Comparison of ENCODE assay signal across 9 mouse cellular contexts in the genomic region with DNA sequence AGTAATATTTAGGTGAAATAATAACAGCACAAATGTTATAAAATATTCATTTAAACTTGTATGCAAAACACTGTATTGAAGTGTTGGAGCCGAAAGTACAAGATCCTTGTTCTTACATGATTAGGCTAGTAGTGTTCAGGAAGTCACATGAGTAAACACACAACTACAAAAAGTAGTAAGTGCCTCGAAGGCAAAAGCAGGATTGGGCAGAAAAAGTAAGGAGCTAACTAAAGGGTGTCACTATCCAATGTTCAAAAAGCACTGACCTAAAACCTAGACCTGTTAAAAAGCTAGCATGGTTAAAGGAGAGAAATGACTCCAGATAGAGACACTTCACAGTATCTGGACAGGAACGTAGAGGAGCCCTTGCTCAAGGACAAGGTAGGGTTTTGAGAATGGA. TPM values are rescaled to one million over a fixed set of nuclear protein-coding genes. Genes with fewer than 3 reads are reported as not detected.
DNase-seq lines count a peak whose midpoint lies in the region; ATAC-seq and TF ChIP-seq lines count a peak whose summit lies in the region.
"Had no signal": no experiment of that assay in that cellular context is flagged by ENCODE, and none has a peak within 500 bp of the region (broad histone marks: within the 10 kb centered on the region; RNA-seq: fewer than 3 reads in every experiment).

No protein-coding gene starts in this region.

- in situ Hi-C loops in CH12.LX (cut with MboI; ENCODE audit: low pct_ligation_motif_present, low pct_unique_long_range_greater_than_20kb, low sequenced_read_pairs) = no loop called here

- H3K4me3 ChIP-seq in heart, adult 2 months = peak overlapping the region; percentile 84
- H3K4me3 ChIP-seq in CH12.LX (replicated peaks in 1 of 3; ENCODE audit: low read depth in 2 of 3, low read length in 2 of 3, poor library complexity in 1 of 3) = peak overlapping the region; percentile 61 to 93 (median 86)
- peak overlapping the region; percentile 77 for H3K4me3 ChIP-seq in forebrain, embryonic 16.5 days (replicated peaks; ENCODE audit: low read length)
- peak overlapping the region; percentile 82 for H3K4me3 ChIP-seq in liver, postnatal 0 days (ENCODE audit: low read depth, low read length)

- TF ChIP-seq EP300 in heart, adult 2 months (IDR thresholded peaks at IDR 0.05; ENCODE audit: insufficient read depth, low read depth, low read length) = no peak
- no peak; the same call in 1 of the 2 replicates for TF ChIP-seq EP300 in CH12.LX (IDR thresholded peaks at IDR 0.05; ENCODE audit: low read length)
- no peak for TF ChIP-seq EP300 in liver, postnatal 0 days (IDR thresholded peaks at IDR 0.05; ENCODE audit: low read depth)

- H3K9ac ChIP-seq in heart, adult 2 months (ENCODE audit: low read depth, low read length) = no peak overlapping the region
- H3K9ac ChIP-seq in CH12.LX (ENCODE audit: insufficient read depth, low read depth) = peak overlapping the region; percentile 84
- H3K9ac ChIP-seq in forebrain, embryonic 16.5 days (replicated peaks; ENCODE audit: low read depth, low read length) = no peak overlapping the region
- H3K9ac ChIP-seq in liver, postnatal 0 days (replicated peaks) = peak overlapping the region; percentile 78

- dilution Hi-C loops in CH12.LX (cut with MboI; ENCODE audit: extremely low pct_ligation_motif_present, extremely low pct_unique_long_range_greater_than_20kb, low sequenced_read_pairs) = no loop called here

- H3K79me2 ChIP-seq in heart, adult 2 months (replicated peaks; ENCODE audit: control insufficient read depth, insufficient read depth, low read length) = no peaks in the 10 kb centered on the region; the same call in 1 of the 2 replicates
- H3K79me2 ChIP-seq in CH12.LX (replicated peaks; ENCODE audit: control insufficient read depth, extremely low read depth, insufficient read depth, poor library complexity, severe bottlenecking) = peaks cover 36% of the 10 kb centered on the region

- TF ChIP-seq RAD21 in CH12.LX (IDR thresholded peaks at IDR 0.05; ENCODE audit: low read depth, low read length) = no peak

- WGBS in heart, adult 2 months = 16% methylated on average over 3 of the region's 3 CpGs
- 71% methylated on average over 3 of the region's 3 CpGs for WGBS in forebrain, embryonic 16.5 days
- WGBS in liver, postnatal 0 days (ENCODE audit: insufficient replicate concordance) = 25% methylated on average over 3 of the region's 3 CpGs

- peak overlapping the region; percentile 91; the same call in 1 of the 2 replicates for H3K4me2 ChIP-seq in CH12.LX (ENCODE audit: insufficient read depth, low read depth, poor library complexity, severe bottlenecking)
- H3K4me2 ChIP-seq in forebrain, embryonic 16.5 days (ENCODE audit: low read length) = peak overlapping the region; percentile 86
- H3K4me2 ChIP-seq in liver, postnatal 0 days (ENCODE audit: low read depth, low read length) = peak overlapping the region; percentile 75

- no peaks in the 10 kb centered on the region for H3K27me3 ChIP-seq in heart, adult 2 months (ENCODE audit: control insufficient read depth, insufficient read depth, low read length)
- H3K27me3 ChIP-seq in CH12.LX (replicated peaks) = no peaks in the 10 kb centered on the region
- no peaks in the 10 kb centered on the region for H3K27me3 ChIP-seq in forebrain, embryonic 16.5 days (replicated peaks; ENCODE audit: control insufficient read depth, insufficient read depth, low read length)
- H3K27me3 ChIP-seq in liver, postnatal 0 days (ENCODE audit: insufficient read depth, low read length) = no peaks in the 10 kb centered on the region

- H3K27ac ChIP-seq in heart, adult 2 months = no peak overlapping the region
- H3K27ac ChIP-seq in CH12.LX (ENCODE audit: insufficient read depth, low read depth) = no peak overlapping the region
- no peak overlapping the region for H3K27ac ChIP-seq in forebrain, embryonic 16.5 days (ENCODE audit: low read length)
- no peak overlapping the region for H3K27ac ChIP-seq in liver, postnatal 0 days (ENCODE audit: low read depth)

- no peak for TF ChIP-seq POLR2A in heart, adult 2 months (IDR thresholded peaks at IDR 0.05; ENCODE audit: insufficient read depth, low read depth, low read length)
- TF ChIP-seq POLR2A in CH12.LX (IDR thresholded peaks at IDR 0.05; ENCODE audit: low read depth, low read length) = no peak

- no peak for TF ChIP-seq CTCF in heart, adult 2 months (IDR thresholded peaks at IDR 0.05)
- TF ChIP-seq CTCF in CH12.LX (conservative IDR thresholded peaks at IDR 0.05 in 1 of 2, IDR thresholded peaks at IDR 0.05 in 1 of 2; ENCODE audit: low read depth in 2 of 2, low read length in 2 of 2) = no peak
- no peak for TF ChIP-seq CTCF in liver, postnatal 0 days (IDR thresholded peaks at IDR 0.05; ENCODE audit: low read depth)

- DNase-seq in heart, adult 2 months = no peak
- no peak for DNase-seq in heart, postnatal 36 days
- DNase-seq in CH12.LX (ENCODE audit: extremely low read depth) = peak; percentile 3
- DNase-seq in liver, postnatal 0 days = no peak
- no peak for DNase-seq in spleen, postnatal 10 days (ENCODE audit: low spot score in 2 of 2)
- no peak for DNase-seq in urinary bladder, postnatal 25 days (ENCODE audit: low spot score)
- DNase-seq in adrenal gland, postnatal 36 days = no peak
- DNase-seq: spleen, adult 18-20 months had no signal

- ATAC-seq in forebrain, embryonic 16.5 days = no peak
- no peak for ATAC-seq in liver, postnatal 0 days

- intact Hi-C loops in heart, adult 2 months (cut with DNase I) = no loop called here
- intact Hi-C loops in heart, postnatal 36 days (cut with DNase I) = loop anchor here (5.0 kb wide), 1 partner anchor 60 kb away; a partner anchor contains a TSS

- peaks cover 6% of the 10 kb centered on the region for H3K36me3 ChIP-seq in heart, adult 2 months (ENCODE audit: control insufficient read depth, insufficient read depth, low read length)
- peaks cover 8 to 14% of the 10 kb centered on the region in 2 experiments for H3K36me3 ChIP-seq in CH12.LX (replicated peaks in 1 of 2; ENCODE audit: control insufficient read depth in 1 of 2, insufficient read depth in 1 of 2, low read length in 1 of 2)
- no peaks in the 10 kb centered on the region for H3K36me3 ChIP-seq in forebrain, embryonic 16.5 days (ENCODE audit: control insufficient read depth, insufficient read depth)
- peaks cover 6% of the 10 kb centered on the region for H3K36me3 ChIP-seq in liver, postnatal 0 days (replicated peaks; ENCODE audit: insufficient read depth, low read length)

- H3K4me1 ChIP-seq in heart, adult 2 months (ENCODE audit: control insufficient read depth, insufficient read depth, low read length) = peaks cover 2% of the 10 kb centered on the region
- peaks cover 0 to 21% of the 10 kb centered on the region in 2 experiments; a peak in 2 of 4 replicates for H3K4me1 ChIP-seq in CH12.LX (ENCODE audit: control insufficient read depth in 1 of 2, insufficient read depth in 2 of 2)
- peaks cover 10% of the 10 kb centered on the region for H3K4me1 ChIP-seq in forebrain, embryonic 16.5 days (replicated peaks; ENCODE audit: control insufficient read depth, insufficient read depth, low read length)
- H3K4me1 ChIP-seq in liver, postnatal 0 days (ENCODE audit: insufficient read depth) = peaks cover 11% of the 10 kb centered on the region

- H3K9me3 ChIP-seq in CH12.LX (replicated peaks; ENCODE audit: low read length) = no peaks in the 10 kb centered on the region
- H3K9me3 ChIP-seq in forebrain, embryonic 16.5 days (ENCODE audit: control insufficient read depth, low read length) = no peaks in the 10 kb centered on the region
- no peaks in the 10 kb centered on the region for H3K9me3 ChIP-seq in liver, postnatal 0 days (ENCODE audit: low read length)

TF ChIP-seq in CH12.LX, 34 proteins besides CTCF, POLR2A, EP300 and RAD21 (continues in another document):
- no peak for TF ChIP-seq MYC (IDR thresholded peaks at IDR 0.05; ENCODE audit: low read depth, low read length)

RNA-seq across cellular contexts. Expression of a gene that starts 0.9 kb away (rescaled TPM):
- total RNA-seq in heart, adult 2 months (2021) = under 1 TPM; 0.29 to 0.32 TPM
- not detected in 2 replicates for polyA plus RNA-seq in heart, adult 2 months (2012; rRNA removed)
- under 1 TPM; 0.62 to 0.67 TPM for total RNA-seq in heart, postnatal 36 days (2021)
- 19.0 and 28.5 TPM in 2 replicates for total RNA-seq in CH12.LX (2012; rRNA removed)
- total RNA-seq in CH12.LX (2014; rRNA removed) = 111 and 113 TPM in 2 replicates
- 26.7 and 35.5 TPM in 2 replicates for polyA plus RNA-seq in CH12.LX (2012; ENCODE audit: insufficient read length, low read depth)
- polyA plus RNA-seq in forebrain, embryonic 16.5 days (2015; fragmentation: Nextera tagmentation; extraction: Ambion mirVana) = 22.5 and 28.3 TPM in 2 replicates
- polyA plus RNA-seq in liver, postnatal 0 days (2015; fragmentation: Nextera tagmentation; extraction: Ambion mirVana) = 41.6 and 45.4 TPM in 2 replicates
- 1 to 10 TPM; 2.4 to 2.7 TPM for total RNA-seq in adrenal gland, postnatal 36 days (2021)

RNA-seq across cellular contexts. Expression of a gene that starts 1.2 kb away (rescaled TPM):
- 1 to 10 TPM; 6.3 to 6.8 TPM for total RNA-seq in heart, adult 2 months (2021)
- polyA plus RNA-seq in heart, adult 2 months (2012; rRNA removed) = 1.3 and 3.7 TPM in 2 replicates
- 1 to 10 TPM; 6.3 to 7.3 TPM for total RNA-seq in heart, postnatal 36 days (2021)
- 14.8 and 15.6 TPM in 2 replicates for total RNA-seq in CH12.LX (2012; rRNA removed)
- total RNA-seq in CH12.LX (2014; rRNA removed) = 23.0 and 25.4 TPM in 2 replicates
- 20.7 and 22.6 TPM in 2 replicates for polyA plus RNA-seq in CH12.LX (2012; ENCODE audit: insufficient read length, low read depth)
- polyA plus RNA-seq in forebrain, embryonic 16.5 days (2015; fragmentation: Nextera tagmentation; extraction: Ambion mirVana) = 9.7 and 10.3 TPM in 2 replicates
- polyA plus RNA-seq in liver, postnatal 0 days (2015; fragmentation: Nextera tagmentation; extraction: Ambion mirVana) = 5.6 and 5.8 TPM in 2 replicates
- 10 to 100 TPM; 14.0 to 14.2 TPM for total RNA-seq in adrenal gland, postnatal 36 days (2021)

RNA-seq across cellular contexts. Expression of a gene that starts 48.9 kb away (rescaled TPM):
- total RNA-seq in heart, adult 2 months (2021) = 10 to 100 TPM; 20.4 to 22.3 TPM
- polyA plus RNA-seq in heart, adult 2 months (2012; rRNA removed) = 3.9 and 8.1 TPM in 2 replicates
- 10 to 100 TPM; 23.4 to 23.8 TPM for total RNA-seq in heart, postnatal 36 days (2021)
- total RNA-seq in CH12.LX (2012; rRNA removed) = 11.0 and 11.6 TPM in 2 replicates
- total RNA-seq in CH12.LX (2014; rRNA removed) = 20.4 and 21.9 TPM in 2 replicates
- polyA plus RNA-seq in CH12.LX (2012; ENCODE audit: insufficient read length, low read depth) = 9.0 and 10.3 TPM in 2 replicates
- 43.8 and 46.5 TPM in 2 replicates for polyA plus RNA-seq in forebrain, embryonic 16.5 days (2015; fragmentation: Nextera tagmentation; extraction: Ambion mirVana)
- polyA plus RNA-seq in liver, postnatal 0 days (2015; fragmentation: Nextera tagmentation; extraction: Ambion mirVana) = 5.6 and 6.4 TPM in 2 replicates
- total RNA-seq in adrenal gland, postnatal 36 days (2021) = 10 to 100 TPM; 18.0 to 24.4 TPM

RNA-seq across cellular contexts. Expression of a gene that starts 49.2 kb away (rescaled TPM):
- total RNA-seq in heart, adult 2 months (2021) = 10 to 100 TPM; 34.3 to 38.1 TPM
- 7.9 and 15.2 TPM in 2 replicates for polyA plus RNA-seq in heart, adult 2 months (2012; rRNA removed)
- total RNA-seq in heart, postnatal 36 days (2021) = 10 to 100 TPM; 31.2 to 35.1 TPM
- 30.2 and 35.1 TPM in 2 replicates for total RNA-seq in CH12.LX (2012; rRNA removed)
- 61.9 and 65.5 TPM in 2 replicates for total RNA-seq in CH12.LX (2014; rRNA removed)
- 34.6 and 38.6 TPM in 2 replicates for polyA plus RNA-seq in CH12.LX (2012; ENCODE audit: insufficient read length, low read depth)
- polyA plus RNA-seq in forebrain, embryonic 16.5 days (2015; fragmentation: Nextera tagmentation; extraction: Ambion mirVana) = 69.4 and 72.5 TPM in 2 replicates
- 19.8 and 21.5 TPM in 2 replicates for polyA plus RNA-seq in liver, postnatal 0 days (2015; fragmentation: Nextera tagmentation; extraction: Ambion mirVana)
- 10 to 100 TPM; 62.3 to 66.2 TPM for total RNA-seq in adrenal gland, postnatal 36 days (2021)

Comparison
In these comparisons a context has a peak if more than half of its experiments do, and no peak if none do; other contexts are left out.
1. H3K9ac ChIP-seq: peak in CH12.LX (single experiment) and liver, postnatal 0 days (single experiment); none in heart, adult 2 months (single experiment) and forebrain, embryonic 16.5 days (single experiment).
2. RNA of a gene that starts 0.9 kb away (total RNA-seq): 19.0 to 113 TPM in CH12.LX; 2.4 to 2.7 TPM in adrenal gland, postnatal 36 days, 0.62 to 0.67 TPM in heart, postnatal 36 days and 0.29 to 0.32 TPM in heart, adult 2 months; every median in the first group is over 4 times any median in the second.
3. Peak in every context shown above with its lines, with median percentiles within 50 percentile points of each other: H3K4me3 ChIP-seq and H3K4me2 ChIP-seq.